In genomic region chr10:95898471-95899154, GRCm38 (mm10) we compare ENCODE assay signal across 9 mouse cellular contexts. TPM values are rescaled to one million over a fixed set of nuclear protein-coding genes. Genes with fewer than 3 reads are reported as not detected.
DNase-seq lines count a peak whose midpoint lies in the region; ATAC-seq and TF ChIP-seq lines count a peak whose summit lies in the region.
"Had no signal": no experiment of that assay in that cellular context is flagged by ENCODE, and none has a peak within 500 bp of the region (broad histone marks: within the 10 kb centered on the region; RNA-seq: fewer than 3 reads in every experiment).

No protein-coding gene starts in this region.

- H3K27ac ChIP-seq in kidney, postnatal 0 days = no peak overlapping the region
- H3K27ac ChIP-seq: lung, embryonic 15.5 days had no signal

- no peak overlapping the region for H3K4me3 ChIP-seq in kidney, postnatal 0 days (replicated peaks; ENCODE audit: low read depth, low read length)
- H3K4me3 ChIP-seq: lung, embryonic 15.5 days had no signal

- H3K9ac ChIP-seq in kidney, postnatal 0 days (ENCODE audit: low read depth, low read length) = no peak overlapping the region
- H3K9ac ChIP-seq: lung, embryonic 15.5 days had no signal

- no peaks in the 10 kb centered on the region for H3K36me3 ChIP-seq in kidney, postnatal 0 days (ENCODE audit: insufficient read depth, low read length)
- H3K36me3 ChIP-seq: lung, embryonic 15.5 days had no signal

- H3K9me3 ChIP-seq in kidney, postnatal 0 days (replicated peaks; ENCODE audit: low read length) = no peaks in the 10 kb centered on the region
- H3K9me3 ChIP-seq: lung, embryonic 15.5 days had no signal

- peak; percentile 69 for ATAC-seq in common myeloid progenitor, adult 5-6 weeks (replicated peaks; ENCODE audit: low read depth, poor library complexity, severe bottlenecking)
- peak; percentile 63; the same call in 1 of the 2 replicates for ATAC-seq in kidney, postnatal 0 days (replicated peaks; ENCODE audit: low FRiP score, low read depth)
- ATAC-seq in megakaryocyte-erythroid progenitor cell, adult 5-6 weeks (replicated peaks; ENCODE audit: low FRiP score, low TSS enrichment, poor library complexity, severe bottlenecking) = peak; percentile 70

- peak; percentile 91 for TF ChIP-seq CTCF in kidney, postnatal 0 days (IDR thresholded peaks at IDR 0.05; ENCODE audit: low read depth)

- H3K4me2 ChIP-seq in kidney, postnatal 0 days (ENCODE audit: low read length) = no peak overlapping the region
- H3K4me2 ChIP-seq: lung, embryonic 15.5 days had no signal

- DNase-seq in frontal cortex, postnatal 36 days (ENCODE audit: low spot score in 2 of 2) = peak; percentile 10 to 53
- DNase-seq in frontal cortex, postnatal 25 days (ENCODE audit: low spot score in 2 of 2) = no peak
- peak; percentile 6 to 11 for DNase-seq in spleen, postnatal 36 days (ENCODE audit: low spot score in 2 of 2)
- DNase-seq in spleen, postnatal 4 days (ENCODE audit: low spot score in 2 of 2) = no peak
- DNase-seq in kidney, postnatal 0 days (ENCODE audit: low spot score) = peak; percentile 61
- DNase-seq in ovary, postnatal 10 days (ENCODE audit: low spot score) = no peak

- no peaks in the 10 kb centered on the region for H3K27me3 ChIP-seq in kidney, postnatal 0 days (ENCODE audit: insufficient read depth, low read length)
- H3K27me3 ChIP-seq: lung, embryonic 15.5 days had no signal

- 64% methylated on average over 5 of the region's 5 CpGs for WGBS in kidney, postnatal 0 days

- no peaks in the 10 kb centered on the region for H3K4me1 ChIP-seq in kidney, postnatal 0 days (replicated peaks; ENCODE audit: insufficient read depth, low read length)

RNA-seq across cellular contexts. Expression of gene Eea1, which starts 41.8 kb away (rescaled TPM):
- total RNA-seq in common myeloid progenitor, adult 5-6 weeks (2017) = 40.1 and 48.6 TPM in 2 replicates
- 22.8 and 24.3 TPM in 2 replicates for polyA plus RNA-seq in kidney, postnatal 0 days (2015; fragmentation: Nextera tagmentation; extraction: Ambion mirVana)
- 24.1 and 27.6 TPM in 2 replicates for total RNA-seq in megakaryocyte-erythroid progenitor cell, adult 5-6 weeks (2014; fragmentation: Nextera tagmentation)
- 39.7 and 39.9 TPM in 2 replicates for total RNA-seq in megakaryocyte-erythroid progenitor cell, adult 5-6 weeks (2017)

RNA-seq across cellular contexts. Expression of gene Gm33543, which starts 55.9 kb away (rescaled TPM):
- not detected in 2 replicates for total RNA-seq in common myeloid progenitor, adult 5-6 weeks (2017)
- polyA plus RNA-seq in kidney, postnatal 0 days (2015; fragmentation: Nextera tagmentation; extraction: Ambion mirVana) = 0.62 and 0.91 TPM in 2 replicates
- total RNA-seq in megakaryocyte-erythroid progenitor cell, adult 5-6 weeks (2014; fragmentation: Nextera tagmentation) = not detected in 2 replicates
- total RNA-seq in megakaryocyte-erythroid progenitor cell, adult 5-6 weeks (2017) = not detected in 2 replicates
- polyA plus RNA-seq: lung, embryonic 15.5 days had no signal

Comparison
In these comparisons a context has a peak if more than half of its experiments do, and no peak if none do; other contexts are left out.
1. DNase-seq: peak in frontal cortex, postnatal 36 days (2 of 2), spleen, postnatal 36 days (2 of 2) and kidney, postnatal 0 days (single experiment); none in frontal cortex, postnatal 25 days (0 of 2), spleen, postnatal 4 days (0 of 2) and ovary, postnatal 10 days (single experiment).
2. Peak in every context shown above with its lines, with median percentiles within 50 percentile points of each other: ATAC-seq.